Comparison of ENCODE assay signal across 20 mouse cellular contexts in genomic region chr7:118262409-118262808, GRCm38 (mm10). TPM values are rescaled to one million over a fixed set of nuclear protein-coding genes. Genes with fewer than 3 reads are reported as not detected.
DNase-seq lines count a peak whose midpoint lies in the region; ATAC-seq and TF ChIP-seq lines count a peak whose summit lies in the region.
"Had no signal": no experiment of that assay in that cellular context is flagged by ENCODE, and none has a peak within 500 bp of the region (broad histone marks: within the 10 kb centered on the region; RNA-seq: fewer than 3 reads in every experiment).

No protein-coding gene starts in this region.

- H3K27me3 ChIP-seq in liver, embryonic 13.5 days, result no peaks in the 10 kb centered on the region
- H3K27me3 ChIP-seq in liver, postnatal 0 days (ENCODE audit: insufficient read depth, low read length), result no peaks in the 10 kb centered on the region
- H3K27me3 ChIP-seq: forebrain, embryonic 15.5 days; heart, embryonic 13.5 days; neural tube, embryonic 13.5 days had no signal

- no peak overlapping the region for H3K4me3 ChIP-seq in liver, embryonic 13.5 days (replicated peaks)
- H3K4me3 ChIP-seq in liver, postnatal 0 days (ENCODE audit: low read depth, low read length), result no peak overlapping the region
- H3K4me3 ChIP-seq: erythroblast, embryonic 14.5 days; forebrain, embryonic 15.5 days; heart, embryonic 13.5 days; hindbrain, embryonic 10.5 days; limb, embryonic 10.5 days; neural tube, embryonic 13.5 days had no signal

- no peaks in the 10 kb centered on the region for H3K36me3 ChIP-seq in liver, embryonic 13.5 days
- no peaks in the 10 kb centered on the region for H3K36me3 ChIP-seq in liver, postnatal 0 days (replicated peaks; ENCODE audit: insufficient read depth, low read length)
- H3K36me3 ChIP-seq: forebrain, embryonic 15.5 days; heart, embryonic 13.5 days; hindbrain, embryonic 10.5 days; limb, embryonic 10.5 days; neural tube, embryonic 13.5 days had no signal

- no peaks in the 10 kb centered on the region for H3K9me3 ChIP-seq in liver, embryonic 13.5 days (replicated peaks)
- no peaks in the 10 kb centered on the region for H3K9me3 ChIP-seq in liver, postnatal 0 days (ENCODE audit: low read length)
- H3K9me3 ChIP-seq: forebrain, embryonic 15.5 days; heart, embryonic 13.5 days; hindbrain, embryonic 10.5 days; limb, embryonic 10.5 days; neural tube, embryonic 13.5 days had no signal

- 26% methylated on average over 5 of the region's 5 CpGs for WGBS in liver, embryonic 13.5 days (ENCODE audit: insufficient replicate concordance)
- WGBS in liver, postnatal 0 days (ENCODE audit: insufficient replicate concordance), result 57% methylated on average over 5 of the region's 5 CpGs

- H3K27ac ChIP-seq in liver, embryonic 13.5 days, result no peak overlapping the region
- no peak overlapping the region for H3K27ac ChIP-seq in liver, postnatal 0 days (ENCODE audit: low read depth)
- H3K27ac ChIP-seq: forebrain, embryonic 15.5 days; heart, embryonic 13.5 days; hindbrain, embryonic 10.5 days; limb, embryonic 10.5 days; liver, embryonic 14.5 days; neural tube, embryonic 13.5 days had no signal

- no peak for TF ChIP-seq EP300 in liver, postnatal 0 days (IDR thresholded peaks at IDR 0.05; ENCODE audit: low read depth)

- H3K9ac ChIP-seq in liver, embryonic 13.5 days, result no peak overlapping the region
- no peak overlapping the region for H3K9ac ChIP-seq in liver, postnatal 0 days (replicated peaks)
- H3K9ac ChIP-seq: forebrain, embryonic 15.5 days; heart, embryonic 13.5 days; liver, embryonic 14.5 days; neural tube, embryonic 13.5 days had no signal

- DNase-seq in liver, embryonic 13.5 days, result no peak
- DNase-seq in liver, postnatal 0 days, result no peak
- DNase-seq in naive thymus-derived CD4-positive, alpha-beta T cell, adult 2 months (ENCODE audit: low read depth), result peak; percentile 81
- DNase-seq in thymus, postnatal 36 days, result peak; percentile 76 to 84
- DNase-seq in lung, postnatal 36 days, result no peak
- DNase-seq: adrenal gland, postnatal 10 days; cerebellum, postnatal 14 days; heart, adult 11 months; lung, postnatal 10 days; right cerebral cortex, postnatal 25 days had no signal

- no peak for TF ChIP-seq CTCF in liver, postnatal 0 days (IDR thresholded peaks at IDR 0.05; ENCODE audit: low read depth)

- ATAC-seq in liver, embryonic 13.5 days (ENCODE audit: low read depth), result 0 out of 2 replicates have a peak, but pooled peaks have one; percentile 35
- no peak for ATAC-seq in liver, postnatal 0 days
- ATAC-seq in activated CD4-positive, CD25-positive, alpha-beta regulatory T cell, adult 4 months, result peak; percentile 88
- ATAC-seq in frontal cortex, adult (ENCODE audit: low TSS enrichment), result no peak
- no peak for ATAC-seq in cerebellum, adult (ENCODE audit: insufficient number of reproducible peaks, low FRiP score, low TSS enrichment)
- ATAC-seq: forebrain, embryonic 15.5 days had no signal

- H3K4me1 ChIP-seq in liver, embryonic 13.5 days (replicated peaks), result peaks cover 22% of the 10 kb centered on the region
- no peaks in the 10 kb centered on the region for H3K4me1 ChIP-seq in liver, postnatal 0 days (ENCODE audit: insufficient read depth)
- H3K4me1 ChIP-seq: forebrain, embryonic 15.5 days; heart, embryonic 13.5 days; hindbrain, embryonic 10.5 days; limb, embryonic 10.5 days; neural tube, embryonic 13.5 days had no signal

- H3K4me2 ChIP-seq in liver, embryonic 13.5 days, result no peak overlapping the region
- no peak overlapping the region for H3K4me2 ChIP-seq in liver, postnatal 0 days (ENCODE audit: low read depth, low read length)
- H3K4me2 ChIP-seq: forebrain, embryonic 15.5 days; heart, embryonic 13.5 days; neural tube, embryonic 13.5 days had no signal

RNA-seq across cellular contexts. Expression of gene Smg1, which starts 18.9 kb away (rescaled TPM):
- polyA plus RNA-seq in liver, embryonic 13.5 days (2015; fragmentation: Nextera tagmentation; extraction: Ambion mirVana), result 5.8 and 6.0 TPM in 2 replicates
- polyA plus RNA-seq in liver, postnatal 0 days (2015; fragmentation: Nextera tagmentation; extraction: Ambion mirVana), result 3.5 and 4.0 TPM in 2 replicates
- 10 to 100 TPM; 24.8 to 30.0 TPM for polyA plus RNA-seq in activated CD4-positive, CD25-positive, alpha-beta regulatory T cell, adult 4 months (2017; shearing (Covaris generic))

Comparison
In these comparisons a context has a peak if more than half of its experiments do, and no peak if none do; other contexts are left out.
1. ATAC-seq: peak in liver, embryonic 13.5 days (single experiment) and activated CD4-positive, CD25-positive, alpha-beta regulatory T cell, adult 4 months (single experiment); none in liver, postnatal 0 days (single experiment), frontal cortex, adult (single experiment) and cerebellum, adult (single experiment).
2. DNase-seq: peak in naive thymus-derived CD4-positive, alpha-beta T cell, adult 2 months (single experiment) and thymus, postnatal 36 days (2 of 2); none in liver, embryonic 13.5 days (single experiment), liver, postnatal 0 days (single experiment) and lung, postnatal 36 days (single experiment).